Mouse (Mus musculus): ENCODE measurements around the gene Dpf2.

Dpf2 gene

GRCm38 (mm10) chr19:5913007-5913719 is at the start of gene Dpf2:
TSS of gene Dpf2 (minus strand) at chr19:5913010.
- DNase-seq, result no peak

DNA sequence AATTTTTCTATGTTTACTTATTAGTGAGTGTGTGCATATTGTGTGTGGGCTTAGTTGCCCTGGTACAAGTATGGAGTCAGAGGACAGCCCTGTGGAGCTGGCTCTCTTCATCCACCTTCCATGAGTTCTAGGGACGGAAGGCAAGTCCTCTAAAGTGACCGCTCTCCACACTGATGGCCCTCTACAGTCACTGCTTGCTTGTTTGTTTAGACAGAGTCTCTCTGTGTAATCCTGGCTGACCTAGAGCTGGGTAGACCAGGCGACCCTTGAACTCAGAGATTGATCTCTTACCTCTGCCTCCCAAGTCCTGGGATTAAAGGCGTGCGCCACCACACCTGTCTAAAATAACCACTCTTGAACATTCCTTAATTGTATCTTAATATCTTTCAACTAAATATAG is 44.6 kb upstream of the Dpf2 start:
- DNase-seq, result no peak

DNA sequence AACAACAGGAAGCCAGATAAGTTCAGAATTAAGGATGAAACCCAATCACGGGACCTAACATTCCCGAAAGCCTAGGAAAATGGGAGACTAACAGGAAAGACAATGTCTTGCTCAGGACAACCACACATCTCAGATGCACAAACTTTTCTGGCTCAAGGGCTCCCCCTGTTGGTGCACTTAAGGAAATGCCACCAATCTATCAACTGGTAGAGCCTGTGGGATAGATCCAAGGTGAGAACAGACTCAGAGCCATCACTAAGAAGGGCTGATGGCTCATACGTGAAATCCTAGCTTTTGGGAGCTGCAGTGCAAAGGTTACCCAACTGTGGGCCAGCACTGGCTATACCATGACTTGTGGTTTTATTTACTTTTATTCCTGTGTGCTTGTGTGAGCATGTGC is 43.9 kb upstream of the Dpf2 start:
- DNase-seq, result peak; percentile 27 to 44

GRCm38 (mm10) chr19:5955704-5956670 is 43.2 kb upstream of the Dpf2 start:
- DNase-seq, result no peak

DNA sequence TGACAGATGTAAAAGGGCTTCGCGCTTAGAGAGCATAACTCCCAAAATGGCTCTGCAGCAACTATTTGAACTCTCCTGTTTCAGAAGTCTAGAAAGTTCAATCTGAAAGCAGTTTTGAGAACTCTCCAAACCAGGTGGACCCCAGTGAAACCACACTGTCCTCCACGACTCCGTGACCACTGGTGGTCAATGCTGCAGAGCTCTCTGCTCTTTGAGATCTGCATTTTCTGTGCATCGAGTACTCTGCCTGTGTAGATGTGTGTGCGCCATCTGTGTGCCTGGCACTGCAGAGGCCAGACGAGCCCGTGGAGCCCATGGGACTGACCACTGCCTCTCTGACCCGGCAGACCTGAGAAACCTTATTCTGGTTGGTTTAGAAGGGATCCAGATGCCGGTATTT is 42.1 kb upstream of the Dpf2 start:
- DNase-seq, result no peak

- no peak for DNase-seq
Observed at GRCm38 (mm10) chr19:5954031-5954710, 41.4 kb upstream of the Dpf2 start.

GRCm38 (mm10) chr19:5953201-5953770 is 40.5 kb upstream of the Dpf2 start:
- no peak for DNase-seq

DNA sequence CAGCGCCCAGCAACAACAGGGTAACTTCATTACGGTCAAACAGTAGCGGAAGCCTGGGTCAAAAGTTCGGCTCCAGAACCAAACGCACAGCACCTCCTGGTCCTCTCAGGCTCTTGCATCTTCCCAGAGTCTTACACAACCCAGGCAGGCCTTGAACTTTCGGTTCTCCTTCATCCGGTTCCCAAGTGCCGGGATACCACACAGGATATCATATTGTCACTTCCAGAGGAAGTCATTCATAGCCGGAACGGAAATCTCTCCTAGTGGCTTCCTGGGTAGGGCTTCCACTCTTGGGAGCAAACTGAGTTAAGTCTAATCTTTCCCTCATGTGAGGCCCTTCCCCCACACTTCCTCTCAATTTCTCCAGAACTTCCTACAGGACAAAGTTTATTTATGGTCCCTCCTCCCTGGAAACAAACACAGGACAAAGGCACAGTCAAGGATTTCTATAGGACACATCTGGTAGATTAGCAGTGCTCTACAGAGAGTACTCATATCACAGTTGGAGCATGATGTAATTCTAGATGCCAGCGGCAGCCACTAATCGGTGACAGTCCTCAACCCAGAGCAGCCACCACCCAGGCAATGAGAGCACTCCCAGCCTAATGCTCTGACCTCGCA is 39.4 kb upstream of the Dpf2 start:
- no peak for DNase-seq

GRCm38 (mm10) chr19:5951631-5952030 is 38.8 kb upstream of the Dpf2 start:
- no peak for DNase-seq

GRCm38 (mm10) chr19:5950218-5950617 is 37.4 kb upstream of the Dpf2 start:
- no peak for DNase-seq

DNA sequence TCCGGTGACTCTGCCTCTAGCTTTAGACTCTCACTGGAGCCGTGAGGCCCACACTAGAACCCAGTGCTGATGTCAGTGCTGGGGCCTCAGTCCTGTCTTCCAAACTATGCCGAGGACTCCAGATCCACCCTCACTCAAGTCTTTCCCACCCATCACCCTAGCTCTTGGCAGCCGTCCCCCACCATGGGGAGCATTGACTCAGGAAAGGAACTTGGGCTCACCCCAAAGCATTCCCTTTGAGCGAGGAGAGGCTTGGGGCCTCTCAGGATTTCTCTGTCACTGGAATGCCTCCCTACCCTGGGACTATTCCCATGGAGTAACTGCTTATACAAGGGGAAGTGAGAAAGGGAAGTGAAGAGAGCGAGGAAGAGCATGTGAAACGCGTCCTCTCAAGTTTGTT is 33.1 kb upstream of the Dpf2 start:
- no peak for DNase-seq

DNA sequence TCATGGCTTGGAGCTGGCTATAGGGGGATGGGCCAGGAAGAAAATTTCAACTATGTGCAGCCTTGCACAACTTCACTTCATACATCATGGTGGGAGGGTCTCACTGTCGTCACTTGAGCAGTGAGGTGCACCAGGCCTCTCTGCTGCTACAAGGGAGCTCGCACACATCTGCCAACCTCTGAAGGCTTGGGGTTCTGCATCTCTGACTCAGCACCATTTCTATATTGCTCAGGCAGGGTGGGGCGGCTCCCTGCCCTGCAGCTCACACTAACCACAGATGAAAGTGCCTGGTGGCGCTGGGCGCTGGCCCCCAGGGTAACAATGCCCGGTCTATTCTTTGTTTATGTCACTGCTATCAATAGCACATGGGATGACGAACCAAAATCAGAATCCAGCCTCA is 32.2 kb upstream of the Dpf2 start:
- no peak for DNase-seq

- DNase-seq, result no peak
Observed at GRCm38 (mm10) chr19:5944145-5944544, 31.3 kb upstream of the Dpf2 start.

GRCm38 (mm10) chr19:5943404-5943803 is 30.6 kb upstream of the Dpf2 start:
- DNase-seq, result no peak

DNA sequence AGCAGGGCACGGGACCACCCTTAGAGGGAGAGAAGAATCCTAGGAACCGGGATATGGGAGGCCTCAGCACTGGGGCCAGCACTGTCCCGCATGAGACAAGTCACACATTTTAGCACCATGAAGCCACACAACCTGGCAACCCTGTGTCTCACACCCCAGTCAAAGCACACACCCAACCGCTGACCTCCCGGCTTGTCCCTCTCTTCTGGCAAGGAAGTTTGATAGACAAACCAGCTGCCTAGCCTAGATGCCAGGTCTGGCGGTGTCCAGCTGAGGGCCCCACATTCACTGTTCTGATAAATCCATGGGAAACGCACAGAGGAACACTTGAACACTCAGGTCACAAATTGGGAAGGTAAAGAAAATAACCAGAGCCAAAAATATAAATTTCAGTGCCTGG is 29.8 kb upstream of the Dpf2 start:
- DNase-seq, result no peak

GRCm38 (mm10) chr19:5940656-5941055 is 27.8 kb upstream of the Dpf2 start:
- no peak for DNase-seq

GRCm38 (mm10) chr19:5940173-5940572 is 27.4 kb upstream of the Dpf2 start:
- DNase-seq, result no peak

DNA sequence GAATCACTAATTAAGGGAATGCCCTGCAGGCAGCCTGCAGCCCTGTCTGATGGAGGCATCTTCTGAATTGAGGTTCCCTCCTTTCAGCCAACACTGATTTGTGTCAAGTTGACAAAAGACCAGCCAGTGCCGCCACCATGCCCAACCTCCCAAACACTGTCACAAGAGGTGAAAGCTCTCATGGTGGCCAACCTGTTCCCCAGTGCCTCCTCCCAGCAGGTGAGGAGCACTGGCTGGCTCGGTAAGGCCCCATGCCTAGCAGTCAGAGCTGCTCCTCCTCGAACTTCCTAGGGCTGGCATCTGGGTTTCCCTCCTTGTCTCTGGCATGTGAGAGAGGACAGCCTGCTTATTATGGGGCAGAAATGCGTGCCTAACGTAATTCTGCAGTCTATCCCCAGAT is 26.9 kb upstream of the Dpf2 start:
- no peak for DNase-seq

DNA sequence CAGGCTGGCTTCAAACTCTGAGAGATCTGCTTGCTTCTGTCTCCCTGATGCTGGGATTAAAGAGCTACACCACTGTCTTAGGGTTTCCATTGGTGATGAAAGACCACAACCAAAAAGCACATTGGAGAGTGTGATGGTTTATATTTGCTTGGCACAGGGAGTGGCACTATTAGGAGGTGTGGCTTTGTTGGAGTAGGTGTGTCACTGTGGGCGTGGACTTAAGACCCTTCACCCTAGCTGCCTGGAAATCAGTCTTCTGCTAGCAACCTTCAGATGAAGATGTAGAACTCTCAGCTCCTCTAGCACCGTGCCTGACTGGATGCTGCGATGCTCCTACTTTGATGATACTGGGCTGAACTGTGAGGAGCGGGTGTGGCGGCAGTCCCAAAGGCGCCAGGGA is 25.7 kb upstream of the Dpf2 start:
- no peak for DNase-seq

GRCm38 (mm10) chr19:5937836-5938406 is 25.1 kb upstream of the Dpf2 start:
- DNase-seq, result no peak

- no peak for DNase-seq
Observed at GRCm38 (mm10) chr19:5937095-5937835, 24.5 kb upstream of the Dpf2 start.

DNA sequence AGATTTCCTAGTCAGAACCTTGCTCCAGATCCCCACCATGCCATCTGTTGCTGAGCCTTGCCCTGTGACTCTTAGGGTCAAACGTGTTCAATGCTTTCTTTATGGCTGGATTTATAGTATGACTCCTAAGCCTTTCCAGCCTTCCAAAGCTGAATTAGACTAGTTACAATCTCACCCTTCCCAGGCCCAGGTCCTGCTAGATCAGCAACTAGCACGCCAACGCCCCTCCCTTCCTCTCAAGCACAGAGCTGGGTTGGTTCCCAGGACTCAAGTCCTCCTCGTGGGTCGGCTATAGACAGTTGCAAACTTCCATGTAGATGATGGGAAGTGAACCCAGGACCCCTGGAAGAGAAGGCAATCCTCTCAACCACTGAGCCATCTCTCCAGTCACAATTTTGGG is 22.9 kb upstream of the Dpf2 start:
- no peak for DNase-seq
